Mouse (Mus musculus): ENCODE measurements around the gene Bod1.

DNA sequence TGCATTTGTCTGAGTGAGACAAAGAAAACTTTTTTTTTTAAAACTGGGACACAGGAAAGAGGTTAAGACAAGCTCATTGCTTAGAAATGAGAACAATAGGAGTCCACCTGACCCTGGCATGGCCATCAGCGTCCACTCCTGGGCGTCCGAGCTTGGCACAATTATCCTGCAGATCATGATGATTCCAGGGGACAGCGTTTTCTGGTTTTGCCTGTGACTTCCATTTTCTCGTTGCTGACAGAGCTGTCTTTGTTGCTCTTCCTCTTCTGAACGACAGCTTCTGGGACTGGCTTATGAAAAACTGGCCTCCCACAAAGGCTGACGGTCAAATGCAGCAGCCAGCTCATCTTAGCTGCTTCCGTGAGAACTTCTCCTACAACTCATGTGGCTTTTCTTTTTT, 41.4 kb upstream of the Bod1 start:
- no peak for TF ChIP-seq POLR2A (IDR thresholded peaks at IDR 0.05; ENCODE audit: extremely low read depth, insufficient read depth, low read length)
- no peak for TF ChIP-seq CTCF (IDR thresholded peaks at IDR 0.05; ENCODE audit: extremely low read depth, insufficient read depth, low read length)
